Mouse (Mus musculus) neutrophil, adult 5-6 weeks (primary cell): Measurements from ENCODE around the gene Sycp2. TPM values are rescaled to one million over a fixed set of nuclear protein-coding genes. Genes with fewer than 3 reads are reported as not detected.

ENCODE experiments used
- ATAC-seq: fragments of 151-379, 151-347 bp; 2 replicates; pipeline ENCODE4 v1.8.0; 2017; ENCODE audit warnings: mild to moderate bottlenecking, moderate TSS enrichment; ENCODE audit not compliant: insufficient number of reproducible peaks, poor library complexity, low FRiP score, severe bottlenecking; ENCODE audit errors: extremely low read depth
- total RNA-seq: library from RNA; stranded (forward); fragments of 200-1000 nt; gene quantifications from 2 replicates; pipeline ENCODE4 v1.2.3, GENCODE M21; 2017

Sycp2 gene
- total RNA-seq, 1 experiment from 2014 or later, result 51.7 TPM

DNA sequence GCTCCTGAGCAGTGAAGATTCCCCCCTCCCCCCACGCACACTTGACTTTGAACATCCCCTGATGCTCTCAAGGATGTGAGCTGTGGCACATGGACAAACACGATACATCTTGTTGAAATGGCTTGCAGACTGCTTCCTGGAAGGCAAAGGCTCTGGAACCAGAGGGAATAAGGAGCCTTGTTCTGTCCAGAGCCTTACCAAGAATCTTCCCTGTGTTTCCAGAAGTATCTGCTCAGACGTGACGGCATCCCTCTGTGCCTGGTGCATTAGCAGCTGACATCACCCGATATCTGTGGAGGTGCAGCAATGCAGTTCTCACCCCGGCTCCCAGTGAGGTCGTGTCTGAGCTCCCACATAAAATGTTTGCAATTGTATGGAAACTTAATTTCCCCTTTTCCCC is 87.7 kb downstream of the Sycp2 start:
- no peak for ATAC-seq

DNA sequence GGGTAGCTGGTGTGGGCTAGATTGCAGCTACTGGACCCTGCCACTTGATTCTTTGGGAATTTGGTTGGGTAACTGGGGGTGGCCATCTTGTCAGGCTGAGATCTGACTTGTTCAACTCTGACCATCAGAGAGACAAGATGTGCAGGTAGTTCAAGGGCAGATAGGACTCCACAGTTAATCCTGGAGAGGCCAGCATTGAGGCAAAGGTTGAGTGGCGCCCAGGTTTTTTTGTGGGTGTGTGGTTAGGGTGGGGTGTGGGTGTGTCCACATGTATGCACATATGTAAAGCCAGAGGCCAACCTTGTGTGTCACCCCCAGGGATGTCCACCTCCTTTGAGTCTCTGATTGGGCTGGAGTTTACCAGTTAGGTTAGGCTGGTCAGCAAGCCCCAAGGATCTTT is 91.2 kb downstream of the Sycp2 start:
- ATAC-seq, result no peak

DNA sequence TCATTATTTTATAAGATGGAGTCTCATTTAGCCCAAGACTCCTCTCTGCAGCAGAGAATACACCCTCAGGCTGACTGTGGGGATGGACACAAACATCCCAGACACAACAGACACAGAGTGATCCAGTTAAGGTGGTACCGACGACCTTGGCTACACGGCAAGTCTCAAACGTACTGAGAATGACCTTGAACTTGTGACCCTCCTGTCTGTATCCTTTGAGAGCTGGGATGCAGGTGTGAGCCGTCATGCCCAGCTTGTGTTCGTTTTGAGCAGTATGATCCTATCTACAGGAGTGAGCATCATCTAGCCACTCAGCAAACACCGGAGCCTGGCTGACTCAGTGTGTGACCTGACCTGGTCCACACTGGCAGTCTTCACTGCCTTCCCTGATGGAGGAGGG is 93.9 kb downstream of the Sycp2 start:
- no peak for ATAC-seq

DNA sequence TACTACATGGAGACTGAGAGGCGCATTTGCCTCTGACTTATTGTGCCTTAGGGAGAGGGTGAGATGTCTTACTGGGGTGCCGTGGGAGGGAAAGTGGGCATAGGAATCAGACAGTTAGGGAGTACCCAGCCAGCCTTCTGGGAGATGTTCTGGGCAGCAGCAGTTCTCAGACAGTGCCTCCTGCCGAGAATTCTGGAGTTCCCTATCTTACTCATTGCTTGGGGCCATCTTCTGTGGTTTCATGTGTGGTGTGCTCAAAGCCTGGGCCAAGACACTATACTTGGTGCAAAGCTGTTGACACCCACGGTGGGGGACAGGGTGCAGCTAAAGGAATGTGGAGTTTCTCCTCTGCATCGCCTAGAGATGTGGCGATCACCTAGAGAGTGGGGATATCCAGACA is 102.8 kb downstream of the Sycp2 start:
- ATAC-seq, result no peak

DNA sequence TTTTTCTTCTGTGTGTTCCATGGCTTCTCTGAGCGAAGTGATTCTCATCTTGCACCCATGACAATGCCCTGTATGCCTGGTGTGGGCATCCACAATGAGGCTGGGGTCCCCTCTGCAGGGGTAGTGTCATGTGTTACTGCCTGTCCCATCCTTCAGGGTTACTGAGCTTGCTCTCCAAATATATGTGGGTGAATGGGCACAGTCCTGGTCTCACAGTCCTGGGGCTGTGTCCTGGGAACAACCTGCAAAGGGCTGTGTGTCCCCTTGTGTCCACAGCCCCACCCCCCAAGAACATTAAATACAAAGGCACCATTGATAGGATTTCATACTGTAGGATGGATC is 103.3 kb downstream of the Sycp2 start:
- ATAC-seq, result no peak

DNA sequence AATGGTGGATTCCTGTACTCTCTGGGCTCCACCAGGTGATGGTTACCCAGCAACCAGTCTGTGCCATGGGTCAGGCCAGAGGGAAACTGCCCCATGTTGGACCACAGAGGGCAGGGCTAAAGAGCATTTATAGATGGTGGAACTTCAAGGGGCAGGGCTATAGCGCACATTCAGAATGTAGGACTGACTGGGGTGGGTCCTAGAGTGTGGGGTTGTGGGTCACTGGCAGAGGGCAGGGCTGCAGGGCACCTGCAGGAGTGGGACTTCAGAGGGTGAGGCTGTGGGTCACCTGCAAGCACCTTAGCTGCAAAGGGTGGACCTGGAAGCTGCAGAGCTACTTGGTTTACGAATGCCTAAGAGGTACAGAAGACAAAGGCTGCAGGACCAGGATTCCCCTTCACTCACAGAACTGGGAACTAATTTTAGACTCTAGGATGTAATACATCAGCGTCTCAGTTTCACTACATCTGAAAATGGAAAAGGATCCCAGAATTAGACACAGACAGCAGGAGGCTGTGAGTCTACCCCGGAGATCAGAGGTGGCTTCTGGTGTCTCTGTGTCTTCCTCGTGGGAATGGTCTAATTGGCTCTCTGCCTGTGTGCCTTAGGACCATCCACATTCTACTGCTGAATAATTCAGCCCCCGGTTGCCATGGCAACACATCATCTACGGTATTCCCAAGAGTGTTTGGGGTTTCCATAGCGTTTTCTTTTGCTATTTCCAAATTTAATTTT is 103.9 kb downstream of the Sycp2 start:
- no peak for ATAC-seq

Other genes starting within 250 kb of the Sycp2 start
- gene Ppp1r3d, start 6.8 kb upstream of the Sycp2 start, total RNA-seq, result 50.3 and 56.3 TPM in 2 replicates
- gene Fam217b, start 6.8 kb upstream of the Sycp2 start, total RNA-seq, result 19.8 and 20.1 TPM in 2 replicates
- gene Cdh26, start 22.8 kb upstream of the Sycp2 start, total RNA-seq, result not detected in 2 replicates